Mouse (Mus musculus): Measurements from ENCODE around the gene Ankfn1.

Gene Ankfn1

DNA sequence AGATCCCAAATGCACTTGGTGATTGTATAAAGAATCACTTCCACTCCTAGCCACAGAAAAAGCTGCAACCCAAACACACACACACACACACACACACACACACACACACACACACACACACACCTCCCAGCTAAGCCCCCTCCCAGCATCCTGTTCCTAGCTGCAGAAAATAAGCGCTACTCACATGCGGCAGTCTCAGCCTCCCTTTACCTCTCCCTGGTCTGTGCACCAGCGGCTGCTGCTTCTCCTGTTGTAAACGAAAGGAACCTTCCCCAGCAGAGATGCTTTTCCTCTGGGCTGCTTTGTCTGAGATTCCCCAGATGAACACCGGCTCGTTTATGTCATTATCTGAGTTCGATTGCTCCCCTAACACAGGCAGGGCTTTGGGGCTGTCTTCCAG is at the start of gene Ankfn1:
Gene Ankfn1 (minus strand): TSS at position 223 of the 400 bp plus-strand sequence.
- DNase-seq: no peak

DNA sequence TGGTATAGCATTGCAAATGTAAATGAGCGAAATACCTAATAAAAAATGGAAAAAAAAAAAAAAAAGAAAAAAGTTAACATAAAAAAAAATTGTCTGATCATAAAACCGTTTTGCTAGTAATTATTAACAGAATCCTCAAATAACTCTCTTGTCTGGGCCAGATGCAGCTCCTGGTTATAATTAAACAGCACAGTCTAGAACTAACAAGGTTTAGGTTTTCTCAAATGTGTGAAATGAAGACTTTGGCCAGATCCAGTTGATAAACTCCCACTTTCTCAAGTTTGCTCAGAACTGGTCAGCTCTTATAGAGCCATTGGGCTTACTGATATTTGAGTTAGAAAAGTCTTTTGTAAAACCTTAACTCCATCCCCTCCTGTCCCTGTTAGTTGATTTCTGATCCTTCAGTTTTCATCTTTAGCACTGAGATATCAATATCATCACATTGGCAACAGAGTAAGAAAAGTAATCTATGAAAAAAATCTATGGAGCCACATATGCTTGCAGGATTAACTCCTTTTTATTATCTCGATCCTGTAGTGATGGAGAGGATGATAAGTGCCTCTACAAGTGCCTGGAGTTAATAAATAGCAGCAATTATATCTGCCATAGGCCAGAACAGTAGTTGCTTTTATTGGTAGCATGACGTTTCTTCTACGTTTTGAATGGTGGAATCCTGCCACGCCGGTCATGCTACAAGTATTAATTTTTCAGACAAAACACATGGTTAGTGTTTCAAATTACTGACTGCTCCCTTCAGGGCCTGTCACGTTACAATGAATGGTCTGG is 46.4 kb upstream of the Ankfn1 start:
- DNase-seq: no peak

- DNase-seq: no peak
Observed at GRCm38 (mm10) chr11:89818594-89818993, 41.1 kb upstream of the Ankfn1 start.

- no peak for DNase-seq
Observed at GRCm38 (mm10) chr11:89811403-89811802, 34.0 kb upstream of the Ankfn1 start.

DNA sequence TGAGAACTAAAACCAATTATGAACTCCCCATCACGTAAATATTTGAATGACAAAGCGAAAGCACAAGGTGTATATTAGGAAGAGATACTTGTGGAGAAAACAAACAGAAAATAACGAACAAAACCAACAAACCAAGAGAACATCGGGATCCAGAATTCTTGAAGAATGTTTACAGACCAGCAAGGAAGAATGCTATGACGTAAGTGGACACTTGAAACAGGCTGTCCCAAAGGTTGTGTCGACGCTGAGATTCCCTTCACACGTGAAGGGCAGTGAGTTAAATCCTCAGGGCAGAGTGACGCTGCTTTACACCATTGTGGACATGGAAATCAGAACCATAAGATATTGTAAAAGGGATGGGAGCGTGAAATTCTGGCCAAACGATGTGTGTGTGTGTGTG is 30.5 kb upstream of the Ankfn1 start:
- DNase-seq: no peak

DNA sequence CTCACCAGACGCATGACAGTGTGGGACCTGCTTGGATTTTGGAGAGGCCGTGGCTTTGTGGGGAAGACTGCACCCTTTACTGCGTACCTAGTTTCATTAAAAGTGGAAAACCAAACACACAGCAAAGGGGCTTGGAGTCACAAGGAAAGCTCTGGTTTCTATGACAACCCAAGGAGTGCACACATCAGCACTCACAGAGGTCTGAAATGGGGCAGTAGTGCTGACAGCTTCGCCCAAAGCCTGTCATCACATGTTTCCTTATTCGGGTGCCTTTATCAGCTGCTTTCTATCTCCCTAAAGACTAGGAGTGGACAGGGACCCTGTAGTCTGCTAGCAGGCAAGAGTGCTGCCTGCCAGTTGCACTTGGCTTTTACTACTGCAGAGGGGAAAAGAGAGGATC is 27.4 kb upstream of the Ankfn1 start:
- DNase-seq: no peak

- DNase-seq: no peak
Observed at GRCm38 (mm10) chr11:89803974-89804373, 26.5 kb upstream of the Ankfn1 start.

GRCm38 (mm10) chr11:89792709-89793108 is 15.3 kb upstream of the Ankfn1 start:
- DNase-seq: no peak

DNA sequence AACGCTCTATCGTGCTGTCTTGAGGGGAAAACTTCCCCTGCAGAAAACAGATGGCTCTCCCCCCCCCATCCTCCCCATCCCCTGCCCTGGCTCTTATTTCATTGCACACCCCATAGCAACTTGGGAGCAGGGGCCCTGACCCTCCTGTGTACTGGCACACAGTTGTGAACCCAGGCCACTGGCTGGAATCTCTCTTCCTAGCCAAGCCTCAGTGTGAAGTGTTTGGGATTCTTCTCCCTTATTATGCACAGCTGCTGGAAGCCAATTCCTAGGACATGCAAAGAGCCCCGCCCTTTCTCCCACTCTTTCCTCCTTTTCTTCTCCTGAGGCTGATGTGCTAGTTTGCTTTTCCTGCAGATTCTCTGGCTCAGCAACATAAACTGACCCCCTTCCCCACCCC is 1.4 kb downstream of the Ankfn1 start:
- no peak for DNase-seq

GRCm38 (mm10) chr11:89774913-89775312 is 2.5 kb downstream of the Ankfn1 start:
- DNase-seq: no peak

DNA sequence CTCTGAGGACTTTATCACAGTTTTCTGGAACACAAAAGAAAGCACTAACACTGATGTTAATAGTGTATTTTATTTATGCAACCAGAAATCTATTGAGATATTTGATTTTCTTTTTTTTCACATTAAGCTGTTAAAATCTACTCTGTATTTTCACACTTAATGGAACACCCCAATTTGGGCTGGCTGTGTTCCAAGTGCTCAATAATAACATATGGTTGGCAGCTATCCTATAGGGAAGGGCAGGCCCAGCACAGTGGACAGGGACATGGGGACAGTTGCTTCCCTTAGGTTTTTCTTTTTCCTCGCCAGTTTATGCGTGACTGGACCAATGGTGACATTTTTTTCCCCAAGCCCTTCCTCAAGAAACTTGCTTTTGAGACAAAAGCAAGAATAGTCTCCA is 4.5 kb downstream of the Ankfn1 start:
- DNase-seq: no peak

DNA sequence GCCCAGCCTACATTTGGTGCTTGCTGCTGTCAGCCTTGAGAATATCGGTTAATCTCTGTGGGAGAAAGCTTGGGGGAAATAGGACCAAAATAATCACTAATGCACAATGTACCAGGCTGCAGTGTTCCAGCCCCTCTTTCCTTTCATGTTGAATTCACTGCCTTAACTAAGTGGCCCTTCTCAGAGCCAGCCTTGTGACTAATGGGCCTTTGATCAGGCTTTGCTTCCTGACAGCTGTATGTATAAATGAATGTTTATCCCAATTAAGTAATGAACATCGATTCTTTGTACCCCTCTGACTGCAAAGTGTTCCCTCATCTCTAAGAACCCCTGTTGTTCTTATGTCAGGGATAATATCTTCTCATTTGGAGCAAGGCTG is 11.7 kb downstream of the Ankfn1 start:
- DNase-seq: no peak

GRCm38 (mm10) chr11:89765014-89765769 is 12.3 kb downstream of the Ankfn1 start:
- DNase-seq: no peak

GRCm38 (mm10) chr11:89733973-89734693 is 43.3 kb downstream of the Ankfn1 start:
- DNase-seq: no peak

DNA sequence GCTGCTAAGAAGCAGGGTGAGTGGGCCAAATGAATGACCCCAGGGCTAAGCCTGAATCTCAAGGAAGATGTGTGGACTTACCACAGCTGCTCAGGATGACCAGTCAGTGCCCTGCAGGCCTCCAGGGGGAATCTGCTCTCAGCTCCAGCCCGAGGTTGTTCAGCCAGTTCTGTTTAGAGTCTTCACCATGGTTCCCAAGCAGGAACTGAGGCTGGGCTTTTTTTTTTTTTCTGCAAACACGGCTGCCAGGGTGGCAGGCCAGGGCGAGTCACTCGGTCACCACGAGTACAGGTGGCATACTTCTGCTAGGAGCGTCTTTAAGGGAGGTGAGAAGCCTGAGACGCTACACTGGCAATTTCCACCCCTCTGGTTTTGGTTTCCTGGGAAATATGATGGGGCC is 43.9 kb downstream of the Ankfn1 start:
- no peak for DNase-seq

- peak; percentile 24 to 46 for DNase-seq
Observed at GRCm38 (mm10) chr11:89720847-89721246, 56.6 kb downstream of the Ankfn1 start.

DNA sequence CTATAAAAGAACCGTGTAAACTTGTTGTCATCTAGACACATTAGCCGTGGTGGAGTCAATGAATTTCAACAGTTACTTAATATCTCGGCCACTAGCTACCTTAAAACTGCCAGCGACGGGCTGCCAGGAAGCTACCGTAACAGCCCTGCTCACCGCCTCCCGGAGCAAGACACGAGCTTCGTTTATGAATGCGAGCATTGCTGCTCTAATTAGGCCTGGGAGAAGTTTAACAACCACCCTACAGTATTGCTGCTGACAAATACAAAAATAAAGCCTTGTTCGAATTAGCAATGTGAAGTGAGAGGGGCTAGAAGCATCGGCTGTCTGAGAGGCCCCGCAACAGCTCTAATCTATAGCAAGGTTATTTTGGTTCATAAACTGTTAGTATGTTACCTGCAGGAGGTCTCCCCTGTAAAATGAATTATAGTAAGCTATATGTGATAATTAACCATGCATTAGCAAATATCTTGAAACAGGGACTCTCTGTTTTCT is 58.9 kb downstream of the Ankfn1 start:
- DNase-seq: no peak

- no peak for DNase-seq
Observed at GRCm38 (mm10) chr11:89716351-89716750, 61.1 kb downstream of the Ankfn1 start.

DNA sequence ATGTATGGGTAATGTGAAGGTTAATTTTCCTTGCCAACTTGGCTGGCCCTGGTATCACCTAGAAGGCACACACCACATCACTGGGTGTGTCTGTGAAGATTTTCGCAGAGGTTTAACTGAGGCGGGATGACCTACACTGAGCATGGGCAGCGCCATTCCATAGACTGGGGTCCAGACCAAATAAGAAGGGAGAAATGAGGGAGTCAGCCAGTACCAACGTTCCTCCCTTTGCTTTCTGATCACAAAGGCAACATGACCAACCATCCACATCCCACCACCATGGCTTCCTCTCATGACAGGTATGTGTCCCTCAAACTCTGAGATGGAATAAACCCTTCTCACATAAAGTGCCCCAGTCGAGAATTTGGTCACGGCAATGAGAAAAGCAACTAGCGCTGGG is 68.9 kb downstream of the Ankfn1 start:
- no peak for DNase-seq

DNA sequence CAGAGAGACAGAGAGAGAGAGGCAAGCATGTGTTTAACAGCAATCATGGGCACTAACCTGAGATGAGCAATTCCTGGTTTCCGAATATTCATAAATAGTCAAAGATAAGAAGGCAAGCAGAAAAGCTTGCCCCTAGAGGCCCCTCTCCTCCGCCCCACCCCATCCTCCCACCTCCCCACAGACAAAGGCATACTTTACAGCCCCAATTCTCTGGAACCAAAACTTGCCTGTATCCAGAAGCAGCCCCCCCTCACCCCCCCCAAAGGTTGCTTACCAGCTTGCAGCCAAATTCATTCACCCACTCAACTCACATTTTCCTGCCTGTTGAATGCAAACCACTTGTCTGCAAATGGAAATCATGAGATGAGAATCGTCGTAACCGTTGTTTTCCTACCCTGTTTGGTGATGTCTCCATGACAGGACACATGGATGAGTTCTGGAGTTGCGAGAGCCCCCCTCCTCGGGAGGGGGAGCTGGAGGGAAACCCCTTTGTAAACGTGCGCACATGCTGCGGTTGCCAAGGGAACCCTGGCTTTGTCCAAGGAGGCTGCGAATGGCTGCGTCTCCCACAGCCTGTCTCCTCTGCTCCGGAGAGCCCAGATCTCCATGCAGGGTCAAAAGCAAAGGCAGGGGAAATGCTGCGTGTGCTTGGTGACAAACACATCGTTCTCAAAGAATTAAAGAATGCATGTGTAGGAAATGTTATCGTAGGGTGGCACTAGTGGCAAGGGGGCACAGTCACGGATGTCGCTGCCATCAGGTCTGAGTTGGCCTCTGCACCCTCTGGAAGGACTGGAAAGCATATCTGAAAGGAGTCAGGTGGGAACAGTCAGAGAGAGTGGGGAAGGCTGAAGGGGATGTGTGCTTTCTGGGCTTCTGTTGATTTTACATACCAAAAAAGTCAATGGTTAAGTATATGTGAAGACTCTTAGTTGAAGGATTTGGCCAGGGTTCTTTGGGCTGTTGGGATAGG is 80.7 kb downstream of the Ankfn1 start:
- DNase-seq: no peak

GRCm38 (mm10) chr11:89693686-89694085 is 83.8 kb downstream of the Ankfn1 start:
- no peak for DNase-seq

DNA sequence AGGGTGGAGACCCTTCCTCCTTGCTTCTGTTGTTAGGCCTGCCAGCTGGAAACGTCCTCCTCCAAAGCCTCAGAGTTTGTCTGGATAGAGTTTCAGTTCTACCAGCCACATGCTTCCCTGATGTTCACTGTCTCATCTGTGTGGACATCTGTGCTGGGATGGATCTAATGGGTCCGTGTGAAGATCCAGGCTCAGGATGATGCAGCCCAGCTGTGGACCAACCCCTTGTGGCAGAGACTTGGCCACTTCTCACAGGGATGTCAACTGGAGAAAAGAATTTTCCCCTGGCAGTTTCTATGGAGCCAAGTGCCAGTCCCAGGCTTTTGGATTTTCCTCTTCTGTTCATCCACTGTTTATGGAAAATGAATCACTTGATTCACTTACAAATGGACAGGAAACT is 100.5 kb downstream of the Ankfn1 start:
- no peak for DNase-seq

Measured in thymus, postnatal 36 days (tissue).